Mouse (Mus musculus) heart, embryonic 15.5 days (tissue): Measurements from ENCODE around the gene Marc1. TPM values are rescaled to one million over a fixed set of nuclear protein-coding genes. Genes with fewer than 3 reads are reported as not detected.

Experiments
- ATAC-seq: fragments of 200-750 bp; cut with Nextera tagmentation; replicated peaks from 2 replicates; pipeline ENCODE4 v1.8.0; 2017; ENCODE audit warnings: low read depth, moderate TSS enrichment; ENCODE audit not compliant: insufficient number of reproducible peaks, insufficient read depth, low FRiP score
- H3K27ac ChIP-seq: fragments of 300-500 bp; sonication (generic); 2 replicates; pipeline ENCODE4 v1.5.1; 2015; ENCODE audit warnings: mild to moderate bottlenecking, inconsistent platforms
- H3K27me3 ChIP-seq: fragments of 300-500 bp; sonication (generic); 2 replicates; pipeline ENCODE4 v1.6.1; 2015; ENCODE audit warnings: inconsistent platforms
- H3K36me3 ChIP-seq: fragments of 300-500 bp; sonication (generic); 2 replicates; pipeline ENCODE4 v1.6.1; 2015; ENCODE audit warnings: mild to moderate bottlenecking, inconsistent platforms
- H3K4me1 ChIP-seq: fragments of 300-500 bp; sonication (generic); replicated peaks from 2 replicates; pipeline ENCODE4 v1.6.1; 2015; ENCODE audit warnings: inconsistent platforms
- H3K4me2 ChIP-seq: fragments of 300-500 bp; sonication (generic); 2 replicates; pipeline ENCODE4 v1.6.1; 2015; ENCODE audit warnings: inconsistent platforms, mild to moderate bottlenecking, moderate library complexity
- H3K4me3 ChIP-seq: fragments of 300-500 bp; sonication (generic); 2 replicates; pipeline ENCODE4 v1.5.1; 2015; ENCODE audit warnings: mild to moderate bottlenecking, inconsistent platforms
- H3K9ac ChIP-seq: fragments of 300-500 bp; sonication (generic); 2 replicates; pipeline ENCODE4 v1.6.1; 2015; ENCODE audit warnings: mild to moderate bottlenecking, inconsistent platforms
- H3K9me3 ChIP-seq: fragments of 300-500 bp; sonication (generic); replicated peaks from 2 replicates; pipeline ENCODE4 v1.6.1; 2016; ENCODE audit warnings: inconsistent platforms
- WGBS: fragments of 180-500 bp; shearing (Covaris S2); methylation state at CpG from one replicate; pipeline ENCODE4 v1.1.7; 2015; ENCODE audit warnings: mixed read lengths; 5-methylcytosine and 5-hydroxymethylcytosine counted together
- polyA plus RNA-seq: library from polyadenylated mRNA; unstranded; fragments of >200 nt; fragmentation: Nextera tagmentation; extraction: Ambion mirVana; gene quantifications from 2 replicates; pipeline ENCODE4 v1.2.1, GENCODE M21; 2015

Marc1 gene
- polyA plus RNA-seq, 1 experiment from 2014 or later, result not detected

DNA sequence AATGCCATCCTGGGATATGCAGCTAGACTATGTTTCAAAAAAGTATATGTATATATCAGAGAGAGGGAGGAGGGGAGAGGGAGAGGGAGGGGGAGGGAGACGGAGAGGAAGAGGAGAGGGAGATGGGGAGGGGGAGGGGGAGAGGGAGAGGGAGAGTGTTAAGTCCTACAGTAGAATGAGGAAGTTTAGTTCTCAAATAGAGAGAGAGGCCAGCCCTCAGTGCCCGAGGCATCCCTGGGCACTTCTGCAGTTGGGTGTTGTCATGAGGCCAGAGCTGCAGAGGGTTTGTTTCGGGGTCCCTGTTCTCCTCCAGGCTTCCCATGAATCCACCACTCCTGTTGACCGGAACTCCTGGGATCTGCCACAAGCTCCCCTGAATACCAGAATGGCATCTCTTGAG, 27.5 kb downstream of the Marc1 start:
- Histone ChIP-seq H3K36me3 (no peaks in the 10 kb centered on the region), H3K4me3 (no peak overlapping the region), H3K9ac (no peak overlapping the region), H3K4me1 (no peaks in the 10 kb centered on the region), H3K27ac (no peak overlapping the region), H3K9me3 (no peaks in the 10 kb centered on the region), H3K4me2 (no peak overlapping the region), H3K27me3 (no peaks in the 10 kb centered on the region)
- WGBS, result 65% methylated on average over 4 of the region's 4 CpGs
- no peak for ATAC-seq

DNA sequence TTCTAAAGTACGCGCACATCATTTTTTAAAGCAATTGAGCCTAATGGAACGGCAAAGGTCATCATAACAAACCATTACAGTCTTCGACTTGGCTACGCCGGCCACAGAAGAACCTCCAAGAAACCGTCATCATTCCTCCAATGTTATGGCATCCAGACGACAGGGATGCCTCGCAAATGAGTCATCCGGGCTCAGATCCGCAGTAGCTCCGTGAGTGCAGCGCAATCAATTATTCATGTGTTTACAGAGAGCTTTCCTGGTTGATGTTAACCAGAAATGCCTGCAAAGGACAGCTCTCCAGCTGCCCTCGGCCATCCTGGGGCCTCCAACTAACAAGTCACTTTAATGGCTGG, 29.0 kb downstream of the Marc1 start:
- no peak for ATAC-seq
- WGBS, result 39% methylated on average over 14 of the region's 14 CpGs
- no peaks in the 10 kb centered on the region for H3K9me3 ChIP-seq
- no peak overlapping the region for H3K4me3 ChIP-seq
- H3K4me2 ChIP-seq, result no peak overlapping the region
- H3K9ac ChIP-seq, result no peak overlapping the region
- no peaks in the 10 kb centered on the region for H3K36me3 ChIP-seq
- H3K27ac ChIP-seq, result no peak overlapping the region
- H3K4me1 ChIP-seq, result no peaks in the 10 kb centered on the region
- H3K27me3 ChIP-seq, result 0 out of 2 replicates have a peak, but pooled peaks cover 2% of the 10 kb centered on the region

- Histone ChIP-seq H3K4me2 (no peak overlapping the region), H3K9ac (no peak overlapping the region), H3K4me3 (no peak overlapping the region), H3K27ac (no peak overlapping the region), H3K4me1 (no peaks in the 10 kb centered on the region), H3K27me3 (0 out of 2 replicates have a peak, but pooled peaks cover 4% of the 10 kb centered on the region), H3K36me3 (no peaks in the 10 kb centered on the region), H3K9me3 (no peaks in the 10 kb centered on the region)
- WGBS, result 53% methylated on average over 10 of the region's 10 CpGs
- no peak for ATAC-seq
Measured at GRCm38 (mm10) chr1:184781286-184782160, 29.6 kb downstream of the Marc1 start.

DNA sequence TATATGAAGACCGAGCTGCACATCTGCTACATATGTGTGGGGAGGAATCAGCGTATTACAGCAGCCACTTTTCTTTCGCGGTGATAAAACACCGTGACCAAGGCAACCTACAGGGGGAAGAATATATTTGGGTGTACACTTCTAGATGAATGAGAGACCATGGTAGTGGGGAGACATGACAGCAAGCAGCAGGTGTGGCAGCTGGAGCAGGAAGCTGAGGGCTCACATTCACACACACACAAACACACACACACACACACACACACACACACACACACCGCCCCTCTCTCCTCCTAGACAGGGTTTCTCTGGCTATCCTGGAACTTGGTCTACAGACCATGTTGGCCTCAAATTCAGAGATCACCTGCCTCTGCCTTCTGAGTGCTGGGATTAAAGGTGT, 33.0 kb downstream of the Marc1 start:
- WGBS, result 87% methylated on average over 6 of the region's 6 CpGs
- Histone ChIP-seq H3K4me1 (no peaks in the 10 kb centered on the region), H3K27ac (no peak overlapping the region), H3K9me3 (no peaks in the 10 kb centered on the region), H3K4me2 (no peak overlapping the region), H3K9ac (no peak overlapping the region), H3K27me3 (0 out of 2 replicates have a peak, but pooled peaks cover 9% of the 10 kb centered on the region), H3K36me3 (no peaks in the 10 kb centered on the region), H3K4me3 (no peak overlapping the region)
- no peak for ATAC-seq

GRCm38 (mm10) chr1:184777061-184777795, 33.9 kb downstream of the Marc1 start:
- ATAC-seq, result no peak
- Histone ChIP-seq H3K4me3 (no peak overlapping the region), H3K27me3 (0 out of 2 replicates have a peak, but pooled peaks cover 9% of the 10 kb centered on the region), H3K4me1 (no peaks in the 10 kb centered on the region), H3K4me2 (no peak overlapping the region), H3K9ac (no peak overlapping the region), H3K36me3 (no peaks in the 10 kb centered on the region), H3K9me3 (no peaks in the 10 kb centered on the region), H3K27ac (no peak overlapping the region)
- 30% methylated on average over 22 of the region's 22 CpGs for WGBS

GRCm38 (mm10) chr1:184775289-184775688, 35.8 kb downstream of the Marc1 start:
- 59% methylated on average over 9 of the region's 9 CpGs for WGBS
- Histone ChIP-seq H3K27me3 (0 out of 2 replicates have a peak, but pooled peaks cover 9% of the 10 kb centered on the region), H3K4me3 (no peak overlapping the region), H3K36me3 (no peaks in the 10 kb centered on the region), H3K27ac (no peak overlapping the region), H3K9me3 (no peaks in the 10 kb centered on the region), H3K4me1 (peaks cover 12% of the 10 kb centered on the region), H3K4me2 (no peak overlapping the region), H3K9ac (no peak overlapping the region)
- ATAC-seq, result no peak

- Histone ChIP-seq H3K27ac (no peak overlapping the region), H3K4me2 (peak overlapping the region; percentile 58), H3K9ac (no peak overlapping the region), H3K9me3 (no peaks in the 10 kb centered on the region), H3K4me1 (peaks cover 12% of the 10 kb centered on the region), H3K36me3 (no peaks in the 10 kb centered on the region), H3K4me3 (no peak overlapping the region), H3K27me3 (0 out of 2 replicates have a peak, but pooled peaks cover 5% of the 10 kb centered on the region)
- WGBS, result 15% methylated on average over 9 of the region's 9 CpGs
- no peak for ATAC-seq
Measured at GRCm38 (mm10) chr1:184771891-184772249, 39.2 kb downstream of the Marc1 start.

DNA sequence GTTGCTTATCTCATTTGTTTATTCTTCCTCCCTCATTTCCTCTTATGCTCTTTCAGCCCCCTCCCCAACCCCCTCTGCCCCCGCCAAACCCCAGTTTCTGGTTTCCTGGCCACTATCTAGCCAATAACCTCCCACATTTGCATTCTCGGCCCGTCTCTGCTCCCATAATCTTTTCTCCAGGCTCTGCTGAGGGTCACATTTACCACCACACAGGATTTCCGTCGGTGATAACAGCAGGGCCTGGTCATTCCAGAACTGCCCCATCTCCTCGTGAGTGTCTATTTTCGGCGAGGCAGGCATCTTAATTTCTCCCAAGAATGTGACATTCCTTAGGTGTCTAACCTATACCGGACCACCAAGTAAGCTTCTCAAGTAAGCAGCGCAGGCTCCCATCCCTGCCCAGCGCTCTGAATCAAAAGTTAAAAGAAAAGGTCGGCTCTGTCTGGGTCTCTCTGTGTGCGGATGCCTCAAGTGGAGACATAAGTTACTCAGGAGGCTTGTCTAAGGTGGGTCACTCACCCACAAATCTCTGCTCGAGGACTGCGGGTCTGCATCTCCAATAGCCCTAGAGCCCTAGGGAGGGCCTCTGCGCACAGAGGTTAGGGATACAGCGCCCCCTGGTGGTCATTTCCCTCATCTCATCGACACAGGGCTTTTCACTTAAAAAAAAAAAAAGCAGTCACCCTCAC, 39.8 kb downstream of the Marc1 start:
- WGBS, result 7% methylated on average over 18 of the region's 18 CpGs
- H3K9me3 ChIP-seq, result no peaks in the 10 kb centered on the region
- H3K4me3 ChIP-seq, result peak overlapping the region; percentile 19
- peak; percentile 62; the same call in 1 of the 2 replicates for ATAC-seq
- H3K9ac ChIP-seq, result 0 out of 2 replicates have a peak overlapping the region, but pooled peaks have one; percentile 17
- H3K4me1 ChIP-seq, result peaks cover 12% of the 10 kb centered on the region
- H3K4me2 ChIP-seq, result peak overlapping the region; percentile 58
- 0 out of 2 replicates have a peak, but pooled peaks cover 5% of the 10 kb centered on the region for H3K27me3 ChIP-seq
- no peaks in the 10 kb centered on the region for H3K36me3 ChIP-seq
- H3K27ac ChIP-seq, result peak overlapping the region; percentile 53

- Histone ChIP-seq H3K4me1 (no peaks in the 10 kb centered on the region), H3K4me2 (no peak overlapping the region), H3K36me3 (no peaks in the 10 kb centered on the region), H3K27me3 (no peaks in the 10 kb centered on the region), H3K9ac (no peak overlapping the region), H3K4me3 (no peak overlapping the region), H3K27ac (no peak overlapping the region), H3K9me3 (no peaks in the 10 kb centered on the region)
- no peak for ATAC-seq
- WGBS, result 48% methylated on average over 3 of the region's 3 CpGs
Measured at GRCm38 (mm10) chr1:184763866-184764265, 47.2 kb downstream of the Marc1 start.

DNA sequence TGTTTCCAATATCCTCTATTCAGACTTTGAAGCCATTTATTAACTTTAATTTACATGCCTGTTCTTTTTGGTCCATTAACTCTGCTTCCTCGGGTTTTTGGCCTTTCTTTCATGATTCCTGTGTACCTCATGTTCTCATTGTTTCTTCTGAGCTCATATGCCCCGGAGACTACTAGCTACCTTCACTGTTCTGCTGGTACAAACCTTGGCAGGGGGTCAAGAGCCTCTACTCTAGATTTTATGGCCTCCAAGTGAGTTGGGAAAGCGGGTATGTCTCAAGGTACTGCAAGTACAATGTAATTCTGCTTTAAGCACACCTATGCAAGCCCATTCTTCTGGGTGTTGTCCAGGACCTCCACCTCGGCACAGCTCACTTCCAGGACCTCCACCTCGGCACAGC, 48.2 kb downstream of the Marc1 start:
- no peaks in the 10 kb centered on the region for H3K36me3 ChIP-seq
- ATAC-seq, result no peak
- H3K4me3 ChIP-seq, result no peak overlapping the region
- WGBS, result 64% methylated on average over 5 of the region's 5 CpGs
- no peak overlapping the region for H3K27ac ChIP-seq
- H3K4me2 ChIP-seq, result no peak overlapping the region
- no peaks in the 10 kb centered on the region for H3K27me3 ChIP-seq
- no peaks in the 10 kb centered on the region for H3K4me1 ChIP-seq
- H3K9me3 ChIP-seq, result no peaks in the 10 kb centered on the region
- H3K9ac ChIP-seq, result no peak overlapping the region

- no peak for ATAC-seq
- Histone ChIP-seq H3K4me3 (no peak overlapping the region), H3K9me3 (no peaks in the 10 kb centered on the region), H3K4me1 (no peaks in the 10 kb centered on the region), H3K36me3 (no peaks in the 10 kb centered on the region), H3K27ac (no peak overlapping the region), H3K4me2 (no peak overlapping the region), H3K27me3 (no peaks in the 10 kb centered on the region), H3K9ac (no peak overlapping the region)
- WGBS, result 61% methylated on average over 4 of the region's 4 CpGs
Measured at GRCm38 (mm10) chr1:184761988-184762387, 49.1 kb downstream of the Marc1 start.
